Mouse (Mus musculus): ENCODE data around the gene Tdo2. TPM values are rescaled to one million over a fixed set of nuclear protein-coding genes. Genes with fewer than 3 reads are reported as not detected.

The Tdo2 gene
- polyA plus RNA-seq (2012; fragmentation: generic; extraction: Trizol), result not detected
- long read RNA-seq, experiment 1, result 0 reads
- long read RNA-seq, experiment 2, result 0 reads

GRCm38 (mm10) chr3:81976102-81976501 is at the start of gene Tdo2:
Gene Tdo2, minus strand, starts transcription at chr3:81976202.
- Histone ChIP-seq H3K79me2 (ENCODE audit: control insufficient read depth, insufficient read depth) (no peaks in the 10 kb centered on the region), H3K79me3 (ENCODE audit: low read depth) (peaks cover 2% of the 10 kb centered on the region), H3K27me3 (ENCODE audit: control insufficient read depth, insufficient read depth, insufficient read length) (peaks cover 4% of the 10 kb centered on the region), H3K4me3 (ENCODE audit: insufficient read depth, poor library complexity, severe bottlenecking) (no peak within 1 kb of the TSS), H3ac (ENCODE audit: control insufficient read depth, insufficient read length, low read depth) (no peak within 1 kb of the TSS), H3K36me3 (ENCODE audit: control insufficient read depth, insufficient read depth) (no peaks in the 10 kb centered on the region)
- TF ChIP-seq CTCF (IDR thresholded peaks at IDR 0.05; ENCODE audit: control insufficient read depth, insufficient read depth, insufficient read length), result no peak
- TF ChIP-seq CEBPB (IDR thresholded peaks at IDR 0.05; ENCODE audit: low read depth), result no peak

DNA sequence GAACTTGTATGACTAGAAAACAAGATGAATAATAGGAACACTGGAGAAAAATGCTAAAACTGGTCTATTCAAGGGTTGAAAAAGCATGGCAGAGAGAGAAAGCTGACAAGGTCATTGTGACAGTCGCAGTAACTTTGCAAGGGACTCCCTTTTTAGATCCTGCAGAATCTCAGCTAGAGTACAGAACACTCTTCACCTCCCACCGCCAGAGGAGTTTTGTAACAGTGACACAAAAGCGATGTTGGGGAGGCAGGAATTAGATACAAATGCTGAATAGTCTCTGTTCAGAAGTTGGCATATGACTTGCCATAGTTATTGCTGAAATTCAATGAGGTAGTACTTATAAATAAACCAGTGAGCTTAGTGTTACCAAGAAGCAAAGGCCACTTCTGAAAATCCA is 47.1 kb upstream of the Tdo2 start:
- Histone ChIP-seq H3ac (ENCODE audit: control insufficient read depth, insufficient read length, low read depth) (no peak overlapping the region), H3K4me3 (ENCODE audit: insufficient read depth, poor library complexity, severe bottlenecking) (no peak overlapping the region), H3K79me3 (ENCODE audit: low read depth) (no peaks in the 10 kb centered on the region), H3K27me3 (ENCODE audit: control insufficient read depth, insufficient read depth, insufficient read length) (peaks cover 4% of the 10 kb centered on the region), H3K36me3 (ENCODE audit: control insufficient read depth, insufficient read depth) (no peaks in the 10 kb centered on the region), H3K79me2 (ENCODE audit: control insufficient read depth, insufficient read depth) (no peaks in the 10 kb centered on the region)
- TF ChIP-seq MYOD1 (IDR thresholded peaks at IDR 0.05; ENCODE audit: control insufficient read depth, insufficient read length, low read depth), result no peak
- no peak for TF ChIP-seq MAX (IDR thresholded peaks at IDR 0.05)
- TF ChIP-seq MYOG (IDR thresholded peaks at IDR 0.05; ENCODE audit: control insufficient read depth, extremely low read depth, insufficient read length), result no peak

DNA sequence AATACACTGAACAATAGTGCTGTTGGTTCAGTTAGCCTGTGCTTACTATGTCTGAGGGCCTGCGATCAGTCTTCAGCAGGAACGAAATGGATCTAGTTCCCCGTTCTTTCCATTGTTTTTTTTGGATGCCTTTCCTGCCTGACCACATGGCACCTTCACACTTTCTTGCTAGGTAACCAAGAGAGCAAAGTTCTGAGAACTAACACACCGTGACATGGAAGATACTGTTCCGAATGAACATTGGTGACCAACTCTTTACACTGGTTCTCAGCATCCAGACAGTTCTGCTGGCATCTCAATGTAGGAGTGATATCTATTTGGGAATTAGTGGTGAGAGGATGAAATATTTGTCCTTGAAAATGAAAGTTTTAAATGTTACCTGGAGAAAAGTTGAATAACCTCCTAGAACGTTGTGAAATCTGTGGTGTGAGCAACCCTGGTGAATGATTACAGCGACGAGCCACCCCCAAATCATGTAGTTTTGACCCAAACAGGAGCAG is 46.5 kb upstream of the Tdo2 start:
- Histone ChIP-seq H3K36me3 (ENCODE audit: control insufficient read depth, insufficient read depth) (no peaks in the 10 kb centered on the region), H3K79me2 (ENCODE audit: control insufficient read depth, insufficient read depth) (no peaks in the 10 kb centered on the region), H3K79me3 (ENCODE audit: low read depth) (no peaks in the 10 kb centered on the region), H3K27me3 (ENCODE audit: control insufficient read depth, insufficient read depth, insufficient read length) (peaks cover 4% of the 10 kb centered on the region), H3ac (ENCODE audit: control insufficient read depth, insufficient read length, low read depth) (no peak overlapping the region), H3K4me3 (ENCODE audit: insufficient read depth, poor library complexity, severe bottlenecking) (no peak overlapping the region)
- TF ChIP-seq FOSL1 (IDR thresholded peaks at IDR 0.05; ENCODE audit: insufficient read depth, low read length, poor library complexity, severe bottlenecking) (no peak), MYOD1 (IDR thresholded peaks at IDR 0.05; ENCODE audit: control insufficient read depth, insufficient read length, low read depth) (no peak), CEBPB (IDR thresholded peaks at IDR 0.05; ENCODE audit: low read depth) (no peak), USF1 (IDR thresholded peaks at IDR 0.05; ENCODE audit: low read depth) (no peak), MYOG (IDR thresholded peaks at IDR 0.05; ENCODE audit: control insufficient read depth, extremely low read depth, insufficient read length) (no peak), MAX (IDR thresholded peaks at IDR 0.05) (no peak), CTCF (IDR thresholded peaks at IDR 0.05; ENCODE audit: control insufficient read depth, insufficient read depth, insufficient read length) (no peak)

- TF ChIP-seq MYOD1 (IDR thresholded peaks at IDR 0.05; ENCODE audit: control insufficient read depth, insufficient read length, low read depth), result no peak
- TF ChIP-seq FOSL1 (IDR thresholded peaks at IDR 0.05; ENCODE audit: insufficient read depth, low read length, poor library complexity, severe bottlenecking), result no peak
- no peak for TF ChIP-seq CTCF (IDR thresholded peaks at IDR 0.05; ENCODE audit: control insufficient read depth, insufficient read depth, insufficient read length)
- TF ChIP-seq USF1 (IDR thresholded peaks at IDR 0.05; ENCODE audit: low read depth), result no peak
- TF ChIP-seq MYOG (IDR thresholded peaks at IDR 0.05; ENCODE audit: control insufficient read depth, extremely low read depth, insufficient read length), result no peak
- TF ChIP-seq CEBPB (IDR thresholded peaks at IDR 0.05; ENCODE audit: low read depth), result no peak
- no peak for TF ChIP-seq MAX (IDR thresholded peaks at IDR 0.05)
- H3K79me2 ChIP-seq (ENCODE audit: control insufficient read depth, insufficient read depth), result no peaks in the 10 kb centered on the region
- no peaks in the 10 kb centered on the region for H3K79me3 ChIP-seq (ENCODE audit: low read depth)
- H3ac ChIP-seq (ENCODE audit: control insufficient read depth, insufficient read length, low read depth), result no peak overlapping the region
- no peak overlapping the region for H3K4me3 ChIP-seq (ENCODE audit: insufficient read depth, poor library complexity, severe bottlenecking)
- H3K27me3 ChIP-seq (ENCODE audit: control insufficient read depth, insufficient read depth, insufficient read length), result peaks cover 4% of the 10 kb centered on the region
- H3K36me3 ChIP-seq (ENCODE audit: control insufficient read depth, insufficient read depth), result no peaks in the 10 kb centered on the region
Measured at GRCm38 (mm10) chr3:82014148-82014703, 38.2 kb upstream of the Tdo2 start.

DNA sequence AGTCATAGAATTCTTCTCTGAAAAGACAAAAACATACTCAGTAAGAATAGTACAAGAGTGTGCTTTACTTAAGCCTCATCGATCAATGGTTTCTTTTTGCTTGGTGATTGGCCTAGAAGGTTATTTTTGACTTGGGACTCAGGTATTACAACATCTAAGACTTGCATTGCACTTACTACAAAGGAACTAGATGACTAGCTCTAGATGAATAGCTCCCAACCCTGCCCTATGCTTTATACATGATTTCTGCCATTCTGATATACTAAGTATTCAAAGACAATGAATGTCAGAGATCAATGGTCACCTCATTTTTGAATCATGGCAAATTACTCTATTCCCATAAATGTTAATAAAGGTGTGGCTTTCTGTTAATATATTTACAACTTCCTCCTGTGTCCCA is 31.0 kb upstream of the Tdo2 start:
- H3K79me2 ChIP-seq (ENCODE audit: control insufficient read depth, insufficient read depth), result no peaks in the 10 kb centered on the region
- TF ChIP-seq FOSL1 (IDR thresholded peaks at IDR 0.05; ENCODE audit: insufficient read depth, low read length, poor library complexity, severe bottlenecking), result no peak
- TF ChIP-seq USF1 (IDR thresholded peaks at IDR 0.05; ENCODE audit: low read depth), result no peak
- no peak for TF ChIP-seq CEBPB (IDR thresholded peaks at IDR 0.05; ENCODE audit: low read depth)
- no peak for TF ChIP-seq MYOD1 (IDR thresholded peaks at IDR 0.05; ENCODE audit: control insufficient read depth, insufficient read length, low read depth)
- no peak for TF ChIP-seq MAX (IDR thresholded peaks at IDR 0.05)
- TF ChIP-seq MYOG (IDR thresholded peaks at IDR 0.05; ENCODE audit: control insufficient read depth, extremely low read depth, insufficient read length), result no peak
- TF ChIP-seq CTCF (IDR thresholded peaks at IDR 0.05; ENCODE audit: control insufficient read depth, insufficient read depth, insufficient read length), result no peak

GRCm38 (mm10) chr3:81995988-81996387 is 20.0 kb upstream of the Tdo2 start:
- H3K27me3 ChIP-seq (ENCODE audit: control insufficient read depth, insufficient read depth, insufficient read length), result no peaks in the 10 kb centered on the region
- H3K4me3 ChIP-seq (ENCODE audit: insufficient read depth, poor library complexity, severe bottlenecking), result no peak overlapping the region
- no peaks in the 10 kb centered on the region for H3K79me2 ChIP-seq (ENCODE audit: control insufficient read depth, insufficient read depth)
- no peaks in the 10 kb centered on the region for H3K79me3 ChIP-seq (ENCODE audit: low read depth)
- no peaks in the 10 kb centered on the region for H3K36me3 ChIP-seq (ENCODE audit: control insufficient read depth, insufficient read depth)
- TF ChIP-seq USF1 (IDR thresholded peaks at IDR 0.05; ENCODE audit: low read depth) (no peak), MAX (IDR thresholded peaks at IDR 0.05) (no peak), CTCF (IDR thresholded peaks at IDR 0.05; ENCODE audit: control insufficient read depth, insufficient read depth, insufficient read length) (no peak), CEBPB (IDR thresholded peaks at IDR 0.05; ENCODE audit: low read depth) (no peak), FOSL1 (IDR thresholded peaks at IDR 0.05; ENCODE audit: insufficient read depth, low read length, poor library complexity, severe bottlenecking) (no peak), MYOG (IDR thresholded peaks at IDR 0.05; ENCODE audit: control insufficient read depth, extremely low read depth, insufficient read length) (no peak), MYOD1 (IDR thresholded peaks at IDR 0.05; ENCODE audit: control insufficient read depth, insufficient read length, low read depth) (no peak)
- no peak overlapping the region for H3ac ChIP-seq (ENCODE audit: control insufficient read depth, insufficient read length, low read depth)

More for the DNA sequence above, 31.0 kb upstream of the Tdo2 start:
- Histone ChIP-seq H3K36me3 (ENCODE audit: control insufficient read depth, insufficient read depth) (no peaks in the 10 kb centered on the region), H3K79me3 (ENCODE audit: low read depth) (no peaks in the 10 kb centered on the region), H3K27me3 (ENCODE audit: control insufficient read depth, insufficient read depth, insufficient read length) (no peaks in the 10 kb centered on the region), H3K4me3 (ENCODE audit: insufficient read depth, poor library complexity, severe bottlenecking) (no peak overlapping the region), H3ac (ENCODE audit: control insufficient read depth, insufficient read length, low read depth) (no peak overlapping the region)

Data from C2C12 (cell line).